28 mouse cellular contexts compared by ENCODE assay signal in genomic region chr6:28642909-28643308, GRCm38 (mm10).
DNase-seq lines count a peak whose midpoint lies in the region; ATAC-seq and TF ChIP-seq lines count a peak whose summit lies in the region.
"Had no signal": no experiment of that assay in that cellular context is flagged by ENCODE, and none has a peak within 500 bp of the region (broad histone marks: within the 10 kb centered on the region; RNA-seq: fewer than 3 reads in every experiment).

No protein-coding gene starts in this region.

- H3K27ac ChIP-seq in hindbrain, embryonic 16.5 days (ENCODE audit: low read depth, low read length): no peak overlapping the region
- no peak overlapping the region for H3K27ac ChIP-seq in hindbrain, embryonic 12.5 days
- no peak overlapping the region for H3K27ac ChIP-seq in midbrain, embryonic 14.5 days (replicated peaks; ENCODE audit: low read depth, low read length)
- H3K27ac ChIP-seq in midbrain, embryonic 15.5 days: no peak overlapping the region
- H3K27ac ChIP-seq in kidney, adult 2 months (ENCODE audit: insufficient read depth, low read depth, low read length): no peak overlapping the region
- H3K27ac ChIP-seq: embryonic facial prominence, embryonic 15.5 days; forebrain, embryonic 15.5 days; heart, adult 2 months; heart, embryonic 13.5 days; hindbrain, embryonic 15.5 days; limb, embryonic 12.5 days; liver, embryonic 12.5 days; neural tube, embryonic 12.5 days had no signal

- 58% methylated on average over 2 of the region's 2 CpGs for WGBS in hindbrain, embryonic 16.5 days
- 60% methylated on average over 2 of the region's 2 CpGs for WGBS in hindbrain, embryonic 12.5 days
- WGBS in midbrain, embryonic 14.5 days: 58% methylated on average over 2 of the region's 2 CpGs
- 50% methylated on average over 2 of the region's 2 CpGs for WGBS in midbrain, embryonic 15.5 days
- 38% methylated on average over 2 of the region's 2 CpGs for WGBS in kidney, adult 2 months

- H3K27me3 ChIP-seq in hindbrain, embryonic 16.5 days (replicated peaks; ENCODE audit: control insufficient read depth, insufficient read depth, low read length): no peaks in the 10 kb centered on the region
- H3K27me3 ChIP-seq in hindbrain, embryonic 12.5 days: no peaks in the 10 kb centered on the region
- H3K27me3 ChIP-seq in midbrain, embryonic 14.5 days (ENCODE audit: control insufficient read depth, insufficient read depth, low read length): no peaks in the 10 kb centered on the region
- no peaks in the 10 kb centered on the region for H3K27me3 ChIP-seq in midbrain, embryonic 15.5 days (replicated peaks)
- H3K27me3 ChIP-seq in kidney, adult 2 months (replicated peaks; ENCODE audit: control insufficient read depth, insufficient read depth, low read length): no peaks in the 10 kb centered on the region
- H3K27me3 ChIP-seq: embryonic facial prominence, embryonic 15.5 days; forebrain, embryonic 15.5 days; heart, embryonic 13.5 days; hindbrain, embryonic 15.5 days; limb, embryonic 12.5 days; liver, embryonic 12.5 days; neural tube, embryonic 12.5 days had no signal

- TF ChIP-seq POLR2A in kidney, adult 2 months (IDR thresholded peaks at IDR 0.05; ENCODE audit: low read depth, low read length): no peak

- H3K9me3 ChIP-seq in hindbrain, embryonic 16.5 days (ENCODE audit: control insufficient read depth, low read length): no peaks in the 10 kb centered on the region
- no peaks in the 10 kb centered on the region for H3K9me3 ChIP-seq in hindbrain, embryonic 12.5 days (replicated peaks)
- H3K9me3 ChIP-seq in midbrain, embryonic 14.5 days (ENCODE audit: control insufficient read depth, low read length): no peaks in the 10 kb centered on the region
- H3K9me3 ChIP-seq in midbrain, embryonic 15.5 days: no peaks in the 10 kb centered on the region
- H3K9me3 ChIP-seq: embryonic facial prominence, embryonic 15.5 days; forebrain, embryonic 15.5 days; heart, embryonic 13.5 days; hindbrain, embryonic 15.5 days; limb, embryonic 12.5 days; liver, embryonic 12.5 days; neural tube, embryonic 12.5 days had no signal

- ATAC-seq in hindbrain, embryonic 16.5 days: 0 out of 2 replicates have a peak, but pooled peaks have one; percentile 40
- no peak for ATAC-seq in hindbrain, embryonic 12.5 days (ENCODE audit: low FRiP score)
- no peak for ATAC-seq in midbrain, embryonic 14.5 days (ENCODE audit: low FRiP score, low TSS enrichment)
- no peak for ATAC-seq in midbrain, embryonic 15.5 days (replicated peaks)
- ATAC-seq: forebrain, embryonic 15.5 days; intestine, embryonic 16.5 days; liver, embryonic 12.5 days had no signal

- H3K4me2 ChIP-seq in hindbrain, embryonic 16.5 days (ENCODE audit: low read length): no peak overlapping the region
- no peak overlapping the region for H3K4me2 ChIP-seq in hindbrain, embryonic 12.5 days (replicated peaks)
- no peak overlapping the region for H3K4me2 ChIP-seq in midbrain, embryonic 14.5 days (ENCODE audit: low read length)
- no peak overlapping the region for H3K4me2 ChIP-seq in midbrain, embryonic 15.5 days
- H3K4me2 ChIP-seq: embryonic facial prominence, embryonic 15.5 days; forebrain, embryonic 15.5 days; heart, embryonic 13.5 days; hindbrain, embryonic 15.5 days; limb, embryonic 12.5 days; liver, embryonic 12.5 days; midbrain, embryonic 11.5 days; neural tube, embryonic 12.5 days had no signal

- H3K4me3 ChIP-seq in hindbrain, embryonic 16.5 days (ENCODE audit: low read length): no peak overlapping the region
- H3K4me3 ChIP-seq in hindbrain, embryonic 12.5 days: no peak overlapping the region
- no peak overlapping the region for H3K4me3 ChIP-seq in midbrain, embryonic 14.5 days (replicated peaks; ENCODE audit: low read depth, low read length)
- H3K4me3 ChIP-seq in midbrain, embryonic 15.5 days: no peak overlapping the region
- H3K4me3 ChIP-seq in kidney, adult 2 months (ENCODE audit: insufficient read depth, low read depth, low read length): no peak overlapping the region
- H3K4me3 ChIP-seq: embryonic facial prominence, embryonic 15.5 days; forebrain, embryonic 15.5 days; heart, adult 2 months; heart, embryonic 13.5 days; hindbrain, embryonic 15.5 days; layer of hippocampus, adult 2 months; limb, embryonic 12.5 days; liver, embryonic 12.5 days; neural tube, embryonic 12.5 days had no signal

- TF ChIP-seq CTCF in kidney, adult 2 months (conservative IDR thresholded peaks at IDR 0.05; ENCODE audit: insufficient read depth, insufficient read length, low read depth, low read length): no peak

- peaks cover 5% of the 10 kb centered on the region; the same call in 1 of the 2 replicates for H3K4me1 ChIP-seq in hindbrain, embryonic 16.5 days (ENCODE audit: control insufficient read depth, insufficient read depth, low read depth, low read length)
- peaks cover 6% of the 10 kb centered on the region; the same call in 1 of the 2 replicates for H3K4me1 ChIP-seq in hindbrain, embryonic 12.5 days
- H3K4me1 ChIP-seq in midbrain, embryonic 14.5 days (ENCODE audit: control insufficient read depth, insufficient read depth, low read length): peaks cover 5% of the 10 kb centered on the region
- peaks cover 8% of the 10 kb centered on the region for H3K4me1 ChIP-seq in midbrain, embryonic 15.5 days
- H3K4me1 ChIP-seq in kidney, adult 2 months (ENCODE audit: control insufficient read depth, insufficient read depth, low read length): no peaks in the 10 kb centered on the region
- H3K4me1 ChIP-seq: limb, embryonic 12.5 days; liver, embryonic 12.5 days had no signal

- no peaks in the 10 kb centered on the region for H3K36me3 ChIP-seq in hindbrain, embryonic 16.5 days (ENCODE audit: control insufficient read depth, insufficient read depth, low read length)
- no peaks in the 10 kb centered on the region for H3K36me3 ChIP-seq in hindbrain, embryonic 12.5 days
- H3K36me3 ChIP-seq in midbrain, embryonic 14.5 days (ENCODE audit: control insufficient read depth, insufficient read depth, low read length): no peaks in the 10 kb centered on the region
- no peaks in the 10 kb centered on the region for H3K36me3 ChIP-seq in midbrain, embryonic 15.5 days (replicated peaks)
- no peaks in the 10 kb centered on the region for H3K36me3 ChIP-seq in kidney, adult 2 months (ENCODE audit: control insufficient read depth, insufficient read depth, low read length)
- H3K36me3 ChIP-seq: embryonic facial prominence, embryonic 15.5 days; forebrain, embryonic 15.5 days; hindbrain, embryonic 15.5 days; limb, embryonic 12.5 days; liver, embryonic 12.5 days; neural tube, embryonic 12.5 days had no signal

- peak; percentile 45 for DNase-seq in midbrain, embryonic 14.5 days
- peak; percentile 61 for DNase-seq in NIH3T3 (ENCODE audit: low read depth)
- no peak for DNase-seq in kidney, adult 2 months
- DNase-seq in cerebellum, postnatal 25 days: no peak
- DNase-seq: cerebellum, adult 2 months; cerebellum, postnatal 36 days; embryo, embryonic 11 days; gastrocnemius, postnatal 36 days; heart, adult 2 months; heart, postnatal 14 days; kidney, postnatal 25 days; lung, adult 2 months; retina, postnatal 1 day; right cerebral cortex, postnatal 25 days; spleen, adult 18-20 months had no signal

- no peak overlapping the region for H3K9ac ChIP-seq in hindbrain, embryonic 16.5 days (ENCODE audit: low read depth, low read length)
- no peak overlapping the region for H3K9ac ChIP-seq in hindbrain, embryonic 12.5 days
- H3K9ac ChIP-seq in midbrain, embryonic 14.5 days (replicated peaks; ENCODE audit: low read length): no peak overlapping the region
- no peak overlapping the region for H3K9ac ChIP-seq in midbrain, embryonic 15.5 days
- H3K9ac ChIP-seq: embryonic facial prominence, embryonic 15.5 days; forebrain, embryonic 15.5 days; heart, embryonic 13.5 days; hindbrain, embryonic 15.5 days; limb, embryonic 12.5 days; liver, embryonic 12.5 days; neural tube, embryonic 12.5 days had no signal

Comparison
In these comparisons a context has a peak if more than half of its experiments do, and no peak if none do; other contexts are left out.
1. DNase-seq: peak in midbrain, embryonic 14.5 days (single experiment) and NIH3T3 (single experiment); none in kidney, adult 2 months (single experiment) and cerebellum, postnatal 25 days (0 of 2).